Mouse (Mus musculus): ENCODE data around the gene Atf2.

Atf2 gene

GRCm38 (mm10) chr2:73774786-73775682 is 117.4 kb downstream of the Atf2 start, which contains the start of gene Chn1:
Gene Chn1 (minus strand): TSS chr2:73775346.
- peak; percentile 72 for DNase-seq

DNA sequence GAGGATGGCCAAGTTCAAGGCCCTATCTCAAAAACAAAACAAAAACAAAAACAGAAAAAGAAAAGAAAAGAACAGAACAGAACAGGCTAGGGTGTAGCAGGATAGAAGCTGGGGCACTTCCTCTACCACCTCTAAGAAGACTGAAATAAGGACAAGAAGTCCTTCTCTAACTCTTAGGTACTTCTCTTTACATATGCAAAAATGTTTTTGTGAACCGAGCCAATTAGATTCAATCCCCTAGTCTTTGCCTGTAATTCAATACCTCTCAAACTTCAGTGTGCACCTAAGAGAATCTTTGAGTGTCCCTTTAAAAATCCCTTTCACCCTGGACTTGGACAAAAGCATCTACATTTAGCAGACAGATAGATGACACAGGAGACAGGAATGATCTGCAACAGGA is 119.5 kb downstream of the Atf2 start:
- DNase-seq: no peak

GRCm38 (mm10) chr2:73768669-73769068 is 123.8 kb downstream of the Atf2 start:
- no peak for DNase-seq
